Mouse (Mus musculus) heart, adult 2 months (tissue): ENCODE measurements around the gene Tmem18. TPM values are rescaled to one million over a fixed set of nuclear protein-coding genes. Genes with fewer than 3 reads are reported as not detected.

Experiments
- DNase-seq, 2 experiments: peaks; one replicate each; pipeline ENCODE4 v3.0.0; 2021
- H3K27ac ChIP-seq: fragments of 200-600 bp; 2 replicates; pipeline ENCODE4 v1.8.1; 2022
- H3K27me3 ChIP-seq: fragments of 200-500 bp; 2 replicates; pipeline ENCODE4 v1.6.1; 2012; ENCODE audit warnings: mild to moderate bottlenecking, low read length, inconsistent platforms, mixed read lengths; ENCODE audit not compliant: control insufficient read depth, insufficient read depth
- H3K36me3 ChIP-seq: fragments of 200-500 bp; 2 replicates; pipeline ENCODE4 v1.6.1; 2012; ENCODE audit warnings: low read length, inconsistent platforms; ENCODE audit not compliant: control insufficient read depth, insufficient read depth
- H3K4me1 ChIP-seq: fragments of 200-500 bp; 2 replicates; pipeline ENCODE4 v1.6.1; 2011; ENCODE audit warnings: low read length; ENCODE audit not compliant: control insufficient read depth, insufficient read depth
- H3K4me3 ChIP-seq: fragments of 200-600 bp; 2 replicates; pipeline ENCODE4 v1.8.1; 2022
- H3K79me2 ChIP-seq: fragments of 200-500 bp; replicated peaks from 2 replicates; pipeline ENCODE4 v1.6.1; 2012; ENCODE audit warnings: mild to moderate bottlenecking, inconsistent platforms, low read length, moderate library complexity, mixed read lengths; ENCODE audit not compliant: control insufficient read depth, insufficient read depth
- H3K9ac ChIP-seq: fragments of 200-500 bp; 2 replicates; pipeline ENCODE4 v1.6.1; 2012; ENCODE audit warnings: low read depth, mild to moderate bottlenecking, control low read depth, inconsistent platforms, low read length, mixed read lengths
- CTCF ChIP-seq: fragments of 200-600 bp; IDR thresholded peaks from 2 replicates; pipeline ENCODE4 v1.8.1; 2022; ENCODE audit warnings: antibody characterized with exemption, mild to moderate bottlenecking, moderate library complexity
- EP300 ChIP-seq: fragments of 200-500 bp; IDR thresholded peaks from 2 replicates; pipeline ENCODE4 v1.6.1; 2011; ENCODE audit warnings: low read depth, low read length, control low read depth; ENCODE audit not compliant: insufficient read depth
- POLR2A ChIP-seq: fragments of 200-500 bp; IDR thresholded peaks from 2 replicates; pipeline ENCODE4 v1.6.1; 2011; ENCODE audit warnings: mild to moderate bottlenecking, low read depth, low read length, control low read depth; ENCODE audit not compliant: insufficient read depth
- WGBS: fragments of 180-500 bp; shearing (Covaris S2); methylation state at CpG from one replicate; pipeline ENCODE4 v1.1.7; 2018; 5-methylcytosine and 5-hydroxymethylcytosine counted together
- intact Hi-C: fragments of 180-260 bp; cut with DNase I; formaldehyde crosslinking; loops from one replicate; pipeline ENCODE4 v1.15.1; 2025
- polyA plus RNA-seq: library from polyadenylated mRNA; depleted of rRNA; stranded (reverse); fragments of >200 nt; gene quantifications from 2 replicates; pipeline ENCODE4 v1.2.3, GENCODE M21; 2012
- total RNA-seq, 2 experiments: library from RNA; stranded (reverse); gene quantifications; 2 replicates each; pipeline ENCODE4 v1.2.3; 2021

Gene Tmem18
- total and polyA plus RNA-seq, 3 experiments: 7.9 to 9.4 (median 9.0) TPM

GRCm38 (mm10) chr12:30581277-30581676, 2.9 kb upstream of the Tmem18 start:
- intact Hi-C loops: loop anchor here (10.0 kb wide), 1 partner anchor 646 kb away; the partner anchor contains the start of gene Pxdn
- no peak overlapping the region for H3K27ac ChIP-seq
- TF ChIP-seq CTCF: no peak
- TF ChIP-seq POLR2A: no peak
- TF ChIP-seq EP300: no peak
- 84% methylated on average over 10 of the region's 10 CpGs for WGBS
- H3K4me1 ChIP-seq: peaks cover 3% of the 10 kb centered on the region
- H3K9ac ChIP-seq: no peak overlapping the region
- no peaks in the 10 kb centered on the region; the same call in 1 of the 2 replicates for H3K36me3 ChIP-seq
- H3K79me2 ChIP-seq: no peaks in the 10 kb centered on the region
- no peak for DNase-seq
- H3K4me3 ChIP-seq: no peak overlapping the region
- H3K27me3 ChIP-seq: no peaks in the 10 kb centered on the region

- peak overlapping the region; percentile 80 for H3K9ac ChIP-seq
- no peaks in the 10 kb centered on the region for H3K79me2 ChIP-seq
- no peak for DNase-seq
- no peaks in the 10 kb centered on the region for H3K27me3 ChIP-seq
- peaks cover 3% of the 10 kb centered on the region for H3K4me1 ChIP-seq
- H3K36me3 ChIP-seq: no peaks in the 10 kb centered on the region; the same call in 1 of the 2 replicates
- 10% methylated on average over 12 of the region's 12 CpGs for WGBS
- TF ChIP-seq POLR2A: no peak
- no peak for TF ChIP-seq CTCF
- TF ChIP-seq EP300: no peak
- H3K4me3 ChIP-seq: peak overlapping the region; percentile 87
- peak overlapping the region; percentile 91 for H3K27ac ChIP-seq
- intact Hi-C loops: loop anchor here (2.0 to 10.0 kb wide), 2 partner anchors 649 to 673 kb away; partner anchors contain the start of gene Pxdn
These were observed 455 bp upstream of the Tmem18 start for GRCm38 (mm10) chr12:30583586-30584355.

GRCm38 (mm10) chr12:30584863-30585262, 637 bp downstream of the Tmem18 start:
- H3K4me3 ChIP-seq: peak overlapping the region; percentile 87
- 3% methylated on average over 6 of the region's 6 CpGs for WGBS
- no peak for TF ChIP-seq CTCF
- TF ChIP-seq EP300: no peak
- no peak for TF ChIP-seq POLR2A
- intact Hi-C loops: loop anchor here (10.0 kb wide), 1 partner anchor 650 kb away; the partner anchor contains the start of gene Pxdn
- peaks cover 3% of the 10 kb centered on the region for H3K4me1 ChIP-seq
- peak overlapping the region; percentile 91 for H3K27ac ChIP-seq
- peak overlapping the region; percentile 86 for H3K9ac ChIP-seq
- no peaks in the 10 kb centered on the region for H3K27me3 ChIP-seq
- DNase-seq: no peak
- H3K36me3 ChIP-seq: no peaks in the 10 kb centered on the region; the same call in 1 of the 2 replicates
- H3K79me2 ChIP-seq: no peaks in the 10 kb centered on the region

- intact Hi-C loops: no loop called here
- no peaks in the 10 kb centered on the region for H3K36me3 ChIP-seq
These were observed 7.6 kb downstream of the Tmem18 start for GRCm38 (mm10) chr12:30591832-30592231.

GRCm38 (mm10) chr12:30596818-30597407, 12.7 kb downstream of the Tmem18 start:
- H3K27me3 ChIP-seq: no peaks in the 10 kb centered on the region
- no peaks in the 10 kb centered on the region for H3K4me1 ChIP-seq
- no peak overlapping the region for H3K4me3 ChIP-seq
- intact Hi-C loops: loop anchor here (1.0 kb wide), 2 partner anchors 293 to 408 kb away; no protein-coding TSS in a partner anchor
- peak; percentile 27 to 35 for DNase-seq
- no peaks in the 10 kb centered on the region for H3K36me3 ChIP-seq
- H3K79me2 ChIP-seq: no peaks in the 10 kb centered on the region
- peak; percentile 84 for TF ChIP-seq CTCF
- TF ChIP-seq EP300: no peak
- H3K27ac ChIP-seq: no peak overlapping the region
- 38% methylated on average over 8 of the region's 8 CpGs for WGBS
- no peak overlapping the region for H3K9ac ChIP-seq

More at GRCm38 (mm10) chr12:30591832-30592231, 7.6 kb downstream of the Tmem18 start:
- Histone ChIP-seq H3K27ac (no peak overlapping the region), H3K4me1 (no peaks in the 10 kb centered on the region), H3K79me2 (no peaks in the 10 kb centered on the region), H3K27me3 (no peaks in the 10 kb centered on the region), H3K4me3 (no peak overlapping the region), H3K9ac (no peak overlapping the region)
- 89% methylated on average over 5 of the region's 5 CpGs for WGBS
- no peak for DNase-seq
- TF ChIP-seq EP300: no peak
- TF ChIP-seq POLR2A: no peak
- no peak for TF ChIP-seq CTCF

- intact Hi-C loops: no loop called here
- Histone ChIP-seq H3K9ac (no peak overlapping the region), H3K27me3 (no peaks in the 10 kb centered on the region), H3K27ac (no peak overlapping the region), H3K36me3 (no peaks in the 10 kb centered on the region), H3K4me1 (no peaks in the 10 kb centered on the region), H3K4me3 (no peak overlapping the region), H3K79me2 (no peaks in the 10 kb centered on the region)
- TF ChIP-seq CTCF (no peak), POLR2A (no peak), EP300 (no peak)
- WGBS: 21% methylated on average over 3 of the region's 3 CpGs
- DNase-seq: no peak
These were observed 14.7 kb downstream of the Tmem18 start for GRCm38 (mm10) chr12:30598955-30599354.
